Mouse (Mus musculus) lung, adult 10 weeks (tissue): Measurements from ENCODE around the gene Ceacam2. TPM values are rescaled to one million over a fixed set of nuclear protein-coding genes. Genes with fewer than 3 reads are reported as not detected.

Experiments used
- polyA plus RNA-seq: library from polyadenylated mRNA; stranded (reverse); fragments of 350-450 nt; fragmentation: Illumina TruSeq; extraction: RNeasy Lipid Tissue Mini Kit (QIAGEN cat#74804); gene quantifications from one replicate; pipeline ENCODE4 v1.2.3, GENCODE M21; 2014; ENCODE audit warnings: low read depth, low replicate concordance; ENCODE audit not compliant: insufficient read depth

Gene Ceacam2
- not detected for polyA plus RNA-seq

DNA sequence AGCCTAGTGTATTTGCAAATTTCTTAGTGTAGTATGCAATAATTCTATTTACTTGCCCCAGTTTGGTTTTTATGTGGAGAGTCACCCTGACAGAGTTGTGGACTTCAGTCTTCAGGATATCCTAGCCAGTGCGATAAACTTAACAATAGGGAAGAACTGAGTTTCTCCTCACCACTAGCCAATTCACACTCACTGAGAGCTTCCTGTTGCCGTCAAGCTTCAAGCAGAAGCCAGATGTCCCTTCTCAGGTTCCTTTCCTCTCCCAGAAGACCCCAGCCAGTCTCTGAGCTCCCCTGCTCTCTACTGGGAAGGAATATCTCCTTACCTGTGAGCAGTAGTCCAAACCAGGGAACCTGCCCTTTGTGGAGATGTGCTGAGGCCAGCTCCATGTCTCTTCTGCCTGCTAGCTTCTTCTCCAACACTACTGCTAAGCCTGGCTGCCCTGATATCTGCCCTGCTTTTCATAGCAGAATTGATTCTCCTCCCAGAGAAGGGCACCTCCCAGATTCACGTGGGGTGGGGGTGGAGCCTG is at the start of gene Ceacam2:
Ceacam2 (minus strand) TSS at position 482 of the 532 bp plus-strand sequence.

DNA sequence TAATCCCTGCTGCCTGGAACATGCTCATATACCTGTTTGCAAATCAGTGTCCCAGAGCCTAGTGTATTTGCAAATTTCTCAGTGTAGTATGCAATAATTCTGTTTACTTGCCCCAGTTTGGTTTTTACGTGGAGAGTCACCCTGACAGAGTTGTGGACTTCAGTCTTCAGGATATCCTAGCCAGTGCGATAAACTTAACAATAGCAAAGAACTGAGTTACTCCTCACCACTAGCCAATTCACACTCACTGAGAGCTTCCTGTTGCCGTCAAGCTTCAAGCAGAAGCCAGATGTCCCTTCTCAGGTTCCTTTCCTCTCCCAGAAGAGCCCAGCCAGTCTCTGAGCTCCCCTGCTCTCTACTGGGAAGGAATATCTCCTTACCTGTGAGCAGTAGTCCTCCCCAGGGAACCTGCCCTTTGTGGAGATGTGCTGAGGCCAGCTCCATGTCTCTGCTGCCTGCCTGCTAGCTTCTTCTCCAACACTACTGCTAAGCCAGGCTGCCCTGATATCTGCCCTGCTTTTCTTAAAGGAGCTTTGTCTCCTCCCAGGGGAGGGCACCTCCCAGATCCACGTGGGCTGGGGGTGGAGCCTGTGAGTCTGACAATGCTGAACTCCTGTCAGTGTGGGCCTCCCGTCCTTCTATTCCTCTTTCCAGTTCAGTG is 62.4 kb downstream of the Ceacam2 start, which contains the start of gene Ceacam1:
Ceacam1 (minus strand) TSS at position 513 of the 661 bp plus-strand sequence.

Other genes with a start within 250 kb of the Ceacam2 start
- gene Pafah1b3, start 241.9 kb downstream of the Ceacam2 start, polyA plus RNA-seq = 31.8 TPM
- gene Prr19, start 238.4 kb downstream of the Ceacam2 start, polyA plus RNA-seq = not detected
- not detected for gene Tmem145, start 233.8 kb downstream of the Ceacam2 start, polyA plus RNA-seq
- 11.5 TPM for gene Megf8, start 222.7 kb downstream of the Ceacam2 start, polyA plus RNA-seq
- not detected for gene Cnfn, start 170.1 kb downstream of the Ceacam2 start, polyA plus RNA-seq
- 37.0 TPM for gene Lipe, start 141.1 kb downstream of the Ceacam2 start, polyA plus RNA-seq
- 74.9 TPM for gene Cxcl17, start 127.0 kb downstream of the Ceacam2 start, polyA plus RNA-seq
- 16.5 TPM for gene Ceacam1, start 62.3 kb downstream of the Ceacam2 start, polyA plus RNA-seq
- gene Erich4, start 76.0 kb upstream of the Ceacam2 start, polyA plus RNA-seq = not detected
- 16.3 TPM for gene Dmac2, start 79.6 kb upstream of the Ceacam2 start, polyA plus RNA-seq
- 5.4 TPM for gene B3gnt8, start 86.8 kb upstream of the Ceacam2 start, polyA plus RNA-seq
- gene Bckdha, start 119.1 kb upstream of the Ceacam2 start, polyA plus RNA-seq = 46.0 TPM
- gene Exosc5, start 119.3 kb upstream of the Ceacam2 start, polyA plus RNA-seq = 41.6 TPM
- gene Tmem91, start 135.3 kb upstream of the Ceacam2 start, polyA plus RNA-seq = 0.30 TPM
- gene B9d2, start 140.9 kb upstream of the Ceacam2 start, polyA plus RNA-seq = 23.1 TPM
- 34.1 TPM for gene Tgfb1, start 147.1 kb upstream of the Ceacam2 start, polyA plus RNA-seq
- 15.7 TPM for gene Ccdc97, start 179.2 kb upstream of the Ceacam2 start, polyA plus RNA-seq
- gene Hnrnpul1, start 214.9 kb upstream of the Ceacam2 start, polyA plus RNA-seq = 30.1 TPM
- gene Axl, start 248.8 kb upstream of the Ceacam2 start, polyA plus RNA-seq = 39.0 TPM